Mouse (Mus musculus) lung, postnatal 0 days (tissue): Measurements from ENCODE around the gene Olfr313. TPM values are rescaled to one million over a fixed set of nuclear protein-coding genes. Genes with fewer than 3 reads are reported as not detected.

Source experiments
- ATAC-seq: fragments of 200-750 bp; cut with Nextera tagmentation; 2 replicates; pipeline ENCODE4 v1.8.0; 2017; ENCODE audit warnings: moderate library complexity
- DNase-seq: peaks from one replicate; pipeline ENCODE4 v3.0.0-alpha.2; 2016; ENCODE audit warnings: low spot score
- H3K27ac ChIP-seq: fragments of 300-500 bp; sonication (generic); 2 replicates; pipeline ENCODE4 v1.5.1; 2014; ENCODE audit warnings: antibody characterized with exemption, mild to moderate bottlenecking, low read length, mixed read lengths
- H3K27me3 ChIP-seq: fragments of 300-500 bp; sonication (generic); replicated peaks from 2 replicates; pipeline ENCODE4 v1.6.1; 2014; ENCODE audit warnings: low read length, mixed read lengths; ENCODE audit not compliant: insufficient read depth
- H3K36me3 ChIP-seq: fragments of 300-500 bp; sonication (generic); 2 replicates; pipeline ENCODE4 v1.6.1; 2014; ENCODE audit warnings: low read length, mixed read lengths; ENCODE audit not compliant: insufficient read depth
- H3K4me1 ChIP-seq: fragments of 300-500 bp; sonication (generic); 2 replicates; pipeline ENCODE4 v1.6.1; 2014; ENCODE audit warnings: antibody characterized with exemption, low read depth, low read length, mixed read lengths; ENCODE audit not compliant: insufficient read depth
- H3K4me2 ChIP-seq: fragments of 300-500 bp; sonication (generic); replicated peaks from 2 replicates; pipeline ENCODE4 v1.6.1; 2014; ENCODE audit warnings: low read depth, mild to moderate bottlenecking, low read length, moderate library complexity, mixed read lengths
- H3K4me3 ChIP-seq: fragments of 300-500 bp; sonication (generic); 2 replicates; pipeline ENCODE4 v1.5.1; 2014; ENCODE audit warnings: low read depth, low read length
- H3K9ac ChIP-seq: fragments of 300-500 bp; sonication (generic); replicated peaks from 2 replicates; pipeline ENCODE4 v1.6.1; 2014; ENCODE audit warnings: low read depth, mild to moderate bottlenecking
- H3K9me3 ChIP-seq: fragments of 300-500 bp; sonication (generic); 2 replicates; pipeline ENCODE4 v1.6.1; 2016; ENCODE audit warnings: low read length, mixed read lengths
- CTCF ChIP-seq: IDR thresholded peaks from 2 replicates; pipeline ENCODE4 v1.5.1; 2016; ENCODE audit warnings: antibody characterized with exemption, mild to moderate bottlenecking
- EP300 ChIP-seq: IDR thresholded peaks from 2 replicates; pipeline ENCODE4 v1.6.1; 2016; ENCODE audit warnings: antibody characterized with exemption, mild to moderate bottlenecking, control low read depth
- WGBS: fragments of 180-500 bp; shearing (Covaris S2); extraction: QIAGEN DNeasy Blood & Tissue Kit; methylation state at CpG from one replicate; pipeline ENCODE4 v1.1.7; 2014; 5-methylcytosine and 5-hydroxymethylcytosine counted together
- polyA plus RNA-seq: library from polyadenylated mRNA; unstranded; fragments of >200 nt; fragmentation: Nextera tagmentation; extraction: Ambion mirVana; gene quantifications from 2 replicates; pipeline ENCODE4 v1.2.1, GENCODE M21; 2015

Gene Olfr313
- polyA plus RNA-seq, 1 experiment from 2014 or later: not detected

DNA sequence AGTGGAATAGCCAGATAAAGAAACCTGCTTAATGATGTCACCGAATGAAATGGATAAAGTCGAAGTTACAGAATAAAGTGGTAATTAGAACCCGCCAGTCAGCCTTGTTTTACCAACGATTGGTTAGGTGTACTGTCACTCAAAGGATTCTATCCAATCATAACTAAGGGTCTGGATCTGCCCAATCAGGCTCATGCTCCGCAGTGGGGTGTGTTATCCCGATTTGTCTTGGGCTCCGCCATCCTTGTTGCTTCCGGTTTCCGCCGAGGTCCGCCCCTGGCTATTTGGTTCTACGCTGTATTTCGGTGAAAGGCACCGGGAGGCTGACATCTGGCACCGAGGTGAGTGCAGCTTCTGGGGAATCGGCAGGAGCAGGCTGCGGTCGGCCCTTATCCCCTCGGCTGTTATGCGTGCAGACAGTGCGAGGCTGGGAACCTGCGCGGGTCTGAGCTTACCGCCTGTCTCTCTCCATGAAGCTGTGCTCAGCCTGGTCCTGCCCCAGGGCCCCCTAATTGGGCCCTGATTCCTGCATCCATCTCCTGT, 32.2 kb downstream of the Olfr313 start, which contains the start of gene Gm12258:
Gene Gm12258 (plus strand): TSS at position 240 of the 543 bp plus-strand sequence.
- no peak within 1 kb of the TSS; the same call in 1 of the 2 replicates for H3K27ac ChIP-seq
- peak; percentile 97 for DNase-seq
- WGBS: 1% methylated on average over 24 of the region's 24 CpGs
- 0 out of 2 replicates have a peak, but pooled peaks cover 11% of the 10 kb centered on the region for H3K36me3 ChIP-seq
- peaks cover 6% of the 10 kb centered on the region; the same call in 1 of the 2 replicates for H3K4me1 ChIP-seq
- ATAC-seq: peak; percentile 100
- H3K4me3 ChIP-seq: peak within 1 kb of the TSS; percentile 71
- peak within 1 kb of the TSS; percentile 69 for H3K9ac ChIP-seq
- no peaks in the 10 kb centered on the region for H3K9me3 ChIP-seq
- no peak for TF ChIP-seq CTCF
- peak; percentile 7; the same call in 1 of the 2 replicates for TF ChIP-seq EP300
- H3K27me3 ChIP-seq: no peaks in the 10 kb centered on the region
- H3K4me2 ChIP-seq: peak within 1 kb of the TSS; percentile 63

DNA sequence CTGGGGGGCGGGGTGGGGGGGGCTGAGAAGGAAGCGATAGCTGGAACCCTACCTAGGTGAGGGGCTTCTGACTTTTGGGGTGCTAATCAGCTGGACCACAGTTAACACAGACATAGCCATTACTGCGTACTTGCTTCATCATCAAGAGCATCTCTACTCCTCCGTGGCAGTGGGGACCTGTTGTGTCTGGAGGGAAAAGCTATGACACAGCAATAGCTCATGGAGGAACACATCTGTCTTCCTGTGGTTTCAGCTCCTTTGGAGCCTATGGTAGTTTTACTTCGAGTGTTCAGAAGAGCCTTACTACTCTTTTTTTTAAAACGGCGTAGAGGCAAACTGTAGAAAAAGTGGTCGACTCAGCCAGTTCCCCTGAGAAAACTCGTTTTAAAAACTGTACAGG, 32.8 kb downstream of the Olfr313 start:
- H3K27ac ChIP-seq: no peak overlapping the region
- 0 out of 2 replicates have a peak, but pooled peaks cover 11% of the 10 kb centered on the region for H3K36me3 ChIP-seq
- ATAC-seq (no peak), DNase-seq (peak; percentile 18)
- H3K9ac ChIP-seq: peak overlapping the region; percentile 69
- H3K27me3 ChIP-seq: no peaks in the 10 kb centered on the region
- 36% methylated on average over 9 of the region's 9 CpGs for WGBS
- peak overlapping the region; percentile 63 for H3K4me2 ChIP-seq
- H3K9me3 ChIP-seq: no peaks in the 10 kb centered on the region
- H3K4me3 ChIP-seq: peak overlapping the region; percentile 71
- peaks cover 6% of the 10 kb centered on the region; the same call in 1 of the 2 replicates for H3K4me1 ChIP-seq
- no peak for TF ChIP-seq CTCF
- no peak for TF ChIP-seq EP300

DNA sequence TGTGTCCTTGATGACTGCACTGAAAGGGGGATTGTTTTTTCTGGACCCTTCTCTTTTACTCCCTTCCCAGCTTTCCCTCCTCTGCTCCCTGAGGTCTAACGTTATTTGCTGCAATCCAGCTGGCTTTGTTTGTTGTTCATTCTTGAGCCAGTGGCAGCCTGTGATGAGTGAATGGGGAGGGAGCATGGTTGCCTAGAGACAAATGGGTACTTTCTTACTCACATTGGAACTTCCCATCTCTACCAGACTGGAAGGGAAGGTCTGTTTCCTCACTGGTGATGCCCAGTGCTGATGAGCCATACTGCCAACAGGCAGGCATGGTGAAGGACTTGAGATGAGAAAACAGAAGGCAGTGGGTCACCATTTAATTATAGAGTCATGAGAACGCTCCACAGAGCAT, 34.9 kb downstream of the Olfr313 start:
- Histone ChIP-seq H3K9me3 (no peaks in the 10 kb centered on the region), H3K9ac (no peak overlapping the region), H3K4me1 (peaks cover 6% of the 10 kb centered on the region; the same call in 1 of the 2 replicates), H3K36me3 (peaks cover 11% of the 10 kb centered on the region; the same call in 1 of the 2 replicates), H3K27ac (no peak overlapping the region), H3K4me2 (no peak overlapping the region), H3K27me3 (no peaks in the 10 kb centered on the region), H3K4me3 (no peak overlapping the region)
- ATAC-seq (no peak), DNase-seq (peak; percentile 11)
- no peak for TF ChIP-seq CTCF
- TF ChIP-seq EP300: no peak
- 57% methylated on average over 2 of the region's 2 CpGs for WGBS

DNA sequence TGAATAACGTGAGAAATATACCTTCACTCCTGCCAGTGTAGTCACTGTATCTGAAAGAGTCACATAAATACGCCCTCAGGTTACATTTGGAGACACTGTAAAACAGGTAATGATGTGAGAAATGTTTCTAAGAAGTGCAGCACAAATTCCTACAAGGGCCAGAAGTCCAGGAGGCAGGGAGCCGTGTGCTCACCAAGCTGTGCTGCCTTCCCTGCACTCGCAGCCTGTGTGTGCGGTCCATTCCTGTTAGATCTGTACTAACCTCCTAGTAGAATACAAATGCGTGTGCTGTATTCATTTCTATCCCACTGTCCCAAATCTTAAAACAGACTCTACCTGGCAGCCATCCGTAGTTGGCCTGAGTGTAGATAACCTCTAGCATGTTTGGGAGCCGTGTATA, 45.9 kb downstream of the Olfr313 start:
- no peak for TF ChIP-seq EP300
- Histone ChIP-seq H3K36me3 (peaks cover 51% of the 10 kb centered on the region), H3K9ac (no peak overlapping the region), H3K4me3 (no peak overlapping the region), H3K4me2 (no peak overlapping the region), H3K27me3 (no peaks in the 10 kb centered on the region), H3K27ac (no peak overlapping the region), H3K9me3 (peaks cover 12% of the 10 kb centered on the region), H3K4me1 (no peaks in the 10 kb centered on the region)
- 96% methylated on average over 8 of the region's 8 CpGs for WGBS
- DNase-seq: no peak
- no peak for ATAC-seq

DNA sequence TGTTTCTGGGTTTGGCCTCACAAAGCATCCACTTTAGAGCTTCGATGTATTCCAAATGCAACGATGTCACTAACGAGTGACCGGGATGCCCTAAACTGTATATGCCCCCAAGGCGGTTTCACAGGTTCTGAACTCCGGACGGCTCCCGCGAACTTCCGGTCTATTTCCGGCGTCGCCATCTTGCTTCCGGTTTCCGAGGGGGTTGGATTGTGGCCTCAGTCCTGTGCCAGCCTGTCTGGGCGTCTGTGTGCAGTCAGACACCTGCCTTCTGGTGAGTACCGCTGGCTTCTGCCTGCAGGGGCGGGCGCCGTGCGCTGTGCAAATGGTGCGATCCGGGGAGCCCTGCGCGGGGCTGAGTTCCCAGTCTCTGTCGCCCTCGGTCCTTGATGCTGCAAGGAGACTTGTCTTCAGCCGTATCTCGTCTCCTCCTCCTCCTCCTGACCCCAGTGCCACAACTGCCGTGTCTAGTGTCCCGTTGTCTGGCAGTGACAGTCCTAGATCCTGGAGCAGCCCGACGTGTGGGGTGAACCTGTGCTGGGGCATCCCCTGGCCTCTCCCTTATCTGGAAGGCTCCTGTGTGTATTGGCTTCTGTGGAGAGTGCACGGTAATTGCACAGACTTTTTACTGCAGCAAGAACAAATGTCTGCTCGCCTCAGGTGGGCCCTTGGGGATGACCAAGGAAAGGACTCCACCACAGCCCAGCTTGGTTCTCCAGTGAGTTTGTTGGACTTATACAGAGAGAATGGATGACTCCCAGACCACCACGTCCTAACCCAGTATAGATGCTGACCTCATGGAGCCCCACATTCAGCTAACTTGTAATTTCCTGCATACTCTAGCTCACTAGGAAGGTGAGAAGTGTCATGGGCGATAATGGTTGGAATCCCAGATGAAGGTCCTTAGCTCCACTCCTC, 52.5 kb downstream of the Olfr313 start, which contains the start of gene 2810021J22Rik:
Gene 2810021J22Rik (plus strand): TSS at position 178 of the 915 bp plus-strand sequence.
- Histone ChIP-seq H3K9me3 (no peaks in the 10 kb centered on the region), H3K4me3 (peak within 1 kb of the TSS; percentile 63), H3K27me3 (no peaks in the 10 kb centered on the region), H3K36me3 (peaks cover 3% of the 10 kb centered on the region; the same call in 1 of the 2 replicates), H3K27ac (peak within 1 kb of the TSS; percentile 62; the same call in 1 of the 2 replicates), H3K4me2 (peak within 1 kb of the TSS; percentile 84), H3K4me1 (peaks cover 8% of the 10 kb centered on the region; the same call in 1 of the 2 replicates), H3K9ac (peak within 1 kb of the TSS; percentile 59)
- peak; percentile 82 for DNase-seq
- TF ChIP-seq EP300 (no peak), CTCF (peak; percentile 38)
- peak; percentile 91 for ATAC-seq
- WGBS: 2% methylated on average over 37 of the region's 37 CpGs

DNA sequence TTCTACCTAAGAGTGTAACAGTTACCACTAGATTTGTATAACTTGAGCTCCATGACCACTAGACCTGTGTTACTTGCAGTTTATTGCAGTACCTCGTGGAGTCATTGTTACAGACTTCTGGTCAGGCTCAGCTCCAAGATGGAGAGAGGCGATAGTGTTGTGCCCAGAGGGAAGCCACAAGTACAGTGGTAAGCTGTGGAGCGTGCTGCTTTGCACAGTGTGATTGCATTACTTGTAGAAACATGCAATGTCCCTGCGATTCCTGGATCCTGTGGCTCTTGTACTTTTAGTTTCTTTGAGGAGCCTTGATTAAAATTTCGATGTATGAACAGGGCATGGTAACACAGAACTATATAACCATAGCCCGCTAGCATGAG, 53.1 kb downstream of the Olfr313 start:
- WGBS: 83% methylated on average over 6 of the region's 6 CpGs
- Histone ChIP-seq H3K4me3 (peak overlapping the region; percentile 63; the same call in 1 of the 2 replicates), H3K9ac (no peak overlapping the region), H3K4me2 (peak overlapping the region; percentile 84), H3K27me3 (no peaks in the 10 kb centered on the region), H3K36me3 (peaks cover 3% of the 10 kb centered on the region; the same call in 1 of the 2 replicates), H3K27ac (no peak overlapping the region), H3K4me1 (peaks cover 8% of the 10 kb centered on the region; the same call in 1 of the 2 replicates), H3K9me3 (no peaks in the 10 kb centered on the region)
- ATAC-seq (no peak), DNase-seq (no peak)
- TF ChIP-seq EP300: no peak

Other genes starting within 250 kb of the Olfr313 start
- not detected in 2 replicates for gene Olfr224, start 244.4 kb upstream of the Olfr313 start, polyA plus RNA-seq
- gene Olfr325, start 237.3 kb upstream of the Olfr313 start, polyA plus RNA-seq: not detected in 2 replicates
- not detected in 2 replicates for gene Olfr324, start 219.9 kb upstream of the Olfr313 start, polyA plus RNA-seq
- not detected in 2 replicates for gene 2210407C18Rik, start 198.9 kb upstream of the Olfr313 start, polyA plus RNA-seq
- not detected in 2 replicates for gene Olfr323, start 184.5 kb upstream of the Olfr313 start, polyA plus RNA-seq
- gene Trim58, start 174.5 kb upstream of the Olfr313 start, polyA plus RNA-seq: 0.08 and 0.20 TPM in 2 replicates
- gene Olfr322, start 156.2 kb upstream of the Olfr313 start, polyA plus RNA-seq: not detected in 2 replicates
- not detected in 2 replicates for gene Olfr320, start 133.9 kb upstream of the Olfr313 start, polyA plus RNA-seq
- gene Olfr319, start 115.8 kb upstream of the Olfr313 start, polyA plus RNA-seq: not detected in 2 replicates
- not detected in 2 replicates for gene Olfr318, start 91.0 kb upstream of the Olfr313 start, polyA plus RNA-seq
- gene Olfr317, start 75.8 kb upstream of the Olfr313 start, polyA plus RNA-seq: not detected in 2 replicates
- not detected in 2 replicates for gene Olfr316, start 62.3 kb upstream of the Olfr313 start, polyA plus RNA-seq
- not detected in 2 replicates for gene Olfr315, start 41.8 kb upstream of the Olfr313 start, polyA plus RNA-seq
- gene Olfr314, start 32.0 kb upstream of the Olfr313 start, polyA plus RNA-seq: not detected in 2 replicates
- 31.4 and 36.1 TPM in 2 replicates for gene Fam183b, start 13.0 kb upstream of the Olfr313 start, polyA plus RNA-seq
- not detected in 2 replicates for gene Olfr312, start 14.2 kb downstream of the Olfr313 start, polyA plus RNA-seq
- gene Olfr311, start 24.3 kb downstream of the Olfr313 start, polyA plus RNA-seq: not detected in 2 replicates
- gene Gm12258, start 32.2 kb downstream of the Olfr313 start, polyA plus RNA-seq: 5.4 and 5.5 TPM in 2 replicates
- gene 2810021J22Rik, start 52.2 kb downstream of the Olfr313 start, polyA plus RNA-seq: 3.2 and 4.0 TPM in 2 replicates
- 2.4 and 2.8 TPM in 2 replicates for gene Zfp39, start 89.2 kb downstream of the Olfr313 start, polyA plus RNA-seq
- gene Btnl10, start 102.9 kb downstream of the Olfr313 start, polyA plus RNA-seq: 0.05 and 0.12 TPM in 2 replicates
- 168 and 169 TPM in 2 replicates for gene Rnf187, start 123.9 kb downstream of the Olfr313 start, polyA plus RNA-seq
- 2.6 TPM in 2 replicates for gene Hist3h2ba, start 133.9 kb downstream of the Olfr313 start, polyA plus RNA-seq
- gene Hist3h2a, start 139.7 kb downstream of the Olfr313 start, polyA plus RNA-seq: 21.6 and 28.6 TPM in 2 replicates
- gene Trim17, start 139.7 kb downstream of the Olfr313 start, polyA plus RNA-seq: 0.62 and 0.83 TPM in 2 replicates
- 19.1 and 20.2 TPM in 2 replicates for gene Trim11, start 163.1 kb downstream of the Olfr313 start, polyA plus RNA-seq